In genomic region chr1:93735859-93736258, GRCm38 (mm10) we compare ENCODE assay signal across 23 mouse cellular contexts. TPM values are rescaled to one million over a fixed set of nuclear protein-coding genes. Genes with fewer than 3 reads are reported as not detected.
"Had no signal": no experiment of that assay in that cellular context is flagged by ENCODE, and none has a peak within 500 bp of the region (broad histone marks: within the 10 kb centered on the region; RNA-seq: fewer than 3 reads in every experiment).

No protein-coding gene starts in this region.

- ATAC-seq: liver, postnatal 0 days; lung, postnatal 0 days; midbrain, embryonic 13.5 days; midbrain, embryonic 15.5 days had no signal

- H3K9me3 ChIP-seq: liver, embryonic 15.5 days; lung, embryonic 15.5 days; megakaryocyte, embryonic 14.5 days; midbrain, embryonic 13.5 days; midbrain, embryonic 15.5 days; neural tube, embryonic 13.5 days; neural tube, embryonic 15.5 days; stomach, embryonic 15.5 days had no signal

- H3K9ac ChIP-seq: liver, embryonic 15.5 days; liver, postnatal 0 days; lung, embryonic 15.5 days; midbrain, embryonic 13.5 days; midbrain, embryonic 15.5 days; neural tube, embryonic 13.5 days; neural tube, embryonic 15.5 days; stomach, embryonic 15.5 days had no signal

- H3K36me3 ChIP-seq: liver, embryonic 15.5 days; lung, embryonic 15.5 days; midbrain, embryonic 13.5 days; midbrain, embryonic 15.5 days; stomach, embryonic 15.5 days had no signal

- H3K4me3 ChIP-seq: liver, embryonic 15.5 days; lung, embryonic 15.5 days; megakaryocyte, embryonic 14.5 days; midbrain, embryonic 13.5 days; midbrain, embryonic 15.5 days; neural tube, embryonic 13.5 days; neural tube, embryonic 15.5 days; stomach, embryonic 15.5 days had no signal

- H3K4me1 ChIP-seq: lung, embryonic 15.5 days had no signal

- DNase-seq: liver, postnatal 0 days; lung, adult 2 months; lung, postnatal 14 days; lung, postnatal 36 days; retina, postnatal 1 day; right cerebral cortex, adult 18-20 months; right cerebral cortex, postnatal 25 days; right cerebral cortex, postnatal 4 days; thymus, adult 2 months; thymus, postnatal 25 days; thymus, postnatal 4 days had no signal

- H3K27ac ChIP-seq: liver, embryonic 15.5 days; lung, embryonic 15.5 days; macrophage; midbrain, embryonic 13.5 days; midbrain, embryonic 15.5 days; neural tube, embryonic 13.5 days; neural tube, embryonic 15.5 days; stomach, embryonic 15.5 days; stomach, postnatal 0 days had no signal

- H3K4me2 ChIP-seq: liver, embryonic 15.5 days; lung, embryonic 15.5 days; midbrain, embryonic 13.5 days; midbrain, embryonic 15.5 days; neural tube, embryonic 13.5 days; neural tube, embryonic 15.5 days; stomach, embryonic 15.5 days had no signal

- H3K27me3 ChIP-seq: liver, embryonic 15.5 days; lung, embryonic 15.5 days; megakaryocyte, embryonic 14.5 days; midbrain, embryonic 13.5 days; midbrain, embryonic 15.5 days; neural tube, embryonic 13.5 days; neural tube, embryonic 15.5 days; stomach, embryonic 15.5 days had no signal

RNA-seq across cellular contexts. Expression of gene Bok, which starts 50.4 kb away (rescaled TPM):
- total RNA-seq: monocyte, adult 5-6 weeks had no signal
- polyA plus RNA-seq: macrophage had no signal
